Mouse (Mus musculus) liver, adult 2 months (tissue): ENCODE results near the gene Serpinb6b. TPM values are rescaled to one million over a fixed set of nuclear protein-coding genes. Genes with fewer than 3 reads are reported as not detected.

Source experiments
- DNase-seq: peaks from one replicate; pipeline ENCODE4 v3.0.0-alpha.2; 2011; ENCODE audit warnings: low read depth, low spot score; ENCODE audit errors: extremely low read depth
- H3K27ac ChIP-seq: fragments of 200-500 bp; replicated peaks from 2 replicates; pipeline ENCODE4 v1.5.1; 2012; ENCODE audit warnings: low read depth, mild to moderate bottlenecking, control low read depth, inconsistent platforms, low read length; ENCODE audit not compliant: insufficient read depth
- H3K27me3 ChIP-seq: fragments of 200-500 bp; 2 replicates; pipeline ENCODE4 v1.6.1; 2012; ENCODE audit warnings: mild to moderate bottlenecking, moderate library complexity, low read length, inconsistent platforms; ENCODE audit not compliant: control insufficient read depth, insufficient read depth
- H3K36me3 ChIP-seq: fragments of 200-500 bp; 2 replicates; pipeline ENCODE4 v1.6.1; 2012; ENCODE audit warnings: low read length, inconsistent platforms; ENCODE audit not compliant: control insufficient read depth, insufficient read depth
- H3K4me1 ChIP-seq: fragments of 200-500 bp; 2 replicates; pipeline ENCODE4 v1.6.1; 2011; ENCODE audit warnings: low read length; ENCODE audit not compliant: control insufficient read depth, insufficient read depth
- H3K4me3 ChIP-seq: fragments of 200-500 bp; 2 replicates; pipeline ENCODE4 v1.5.1; 2011; ENCODE audit warnings: low read depth, mild to moderate bottlenecking, control low read depth, low read length, moderate library complexity; ENCODE audit not compliant: insufficient read depth
- H3K79me2 ChIP-seq: fragments of 200-500 bp; 2 replicates; pipeline ENCODE4 v1.6.1; 2012; ENCODE audit warnings: inconsistent platforms, mild to moderate bottlenecking, low read length, moderate library complexity; ENCODE audit not compliant: control insufficient read depth, insufficient read depth
- H3K9ac ChIP-seq: fragments of 200-500 bp; 2 replicates; pipeline ENCODE4 v1.6.1; 2012; ENCODE audit warnings: low read depth, mild to moderate bottlenecking, control low read depth, inconsistent platforms, low read length
- CTCF ChIP-seq: fragments of 200-500 bp; IDR thresholded peaks from 2 replicates; pipeline ENCODE4 v1.5.1; 2011; ENCODE audit warnings: low read depth, low read length, control low read depth
- POLR2A ChIP-seq: fragments of 200-500 bp; IDR thresholded peaks from 2 replicates; pipeline ENCODE4 v1.6.1; 2011; ENCODE audit warnings: low read length, control low read depth; ENCODE audit not compliant: insufficient read depth; ENCODE audit errors: extremely low read depth
- WGBS: fragments of 180-500 bp; shearing (Covaris S2); methylation state at CpG from one replicate; pipeline ENCODE4 v1.1.7; 2018; 5-methylcytosine and 5-hydroxymethylcytosine counted together
- polyA plus RNA-seq: library from polyadenylated mRNA; depleted of rRNA; stranded (reverse); fragments of >200 nt; gene quantifications from 2 replicates; pipeline ENCODE4 v1.2.3, GENCODE M21; 2012; rRNA removed
- total RNA-seq: library from RNA; depleted of rRNA; stranded (reverse); fragments of >200 nt; gene quantifications from 2 replicates; pipeline ENCODE4 v1.2.3, GENCODE M21; 2014; rRNA removed

The Serpinb6b gene
- 2.6 and 2.7 TPM in 2 replicates for total RNA-seq
- polyA plus RNA-seq = 0.33 and 0.60 TPM in 2 replicates

- peak within 1 kb of the TSS; percentile 43 for H3K9ac ChIP-seq
- 28% methylated on average over 16 of the region's 16 CpGs for WGBS
- H3K27ac ChIP-seq = peak within 1 kb of the TSS; percentile 17; the same call in 1 of the 2 replicates
- TF ChIP-seq POLR2A (no peak), CTCF (peak; percentile 36)
- peaks cover 9% of the 10 kb centered on the region for H3K4me1 ChIP-seq
- no peaks in the 10 kb centered on the region for H3K79me2 ChIP-seq
- peak; percentile 34 for DNase-seq
- H3K36me3 ChIP-seq = no peaks in the 10 kb centered on the region
- no peaks in the 10 kb centered on the region for H3K27me3 ChIP-seq
- H3K4me3 ChIP-seq = peak within 1 kb of the TSS; percentile 40
These were observed at the start of gene Serpinb6b for GRCm38 (mm10) chr13:32964989-32965811. TSS of gene Serpinb6b (plus strand) at chr13:32965209.

- Histone ChIP-seq H3K4me1 (no peaks in the 10 kb centered on the region), H3K27me3 (no peaks in the 10 kb centered on the region), H3K4me3 (no peak overlapping the region), H3K9ac (no peak overlapping the region), H3K27ac (no peak overlapping the region), H3K79me2 (no peaks in the 10 kb centered on the region), H3K36me3 (no peaks in the 10 kb centered on the region)
- DNase-seq = no peak
- TF ChIP-seq CTCF (no peak), POLR2A (no peak)
These were observed 42.4 kb upstream of the Serpinb6b start for GRCm38 (mm10) chr13:32922622-32923021.

GRCm38 (mm10) chr13:32924578-32925360 lies 40.2 kb upstream of the Serpinb6b start:
- no peaks in the 10 kb centered on the region for H3K36me3 ChIP-seq
- no peak overlapping the region for H3K27ac ChIP-seq
- DNase-seq = no peak
- 39% methylated on average over 7 of the region's 7 CpGs for WGBS
- no peak overlapping the region for H3K9ac ChIP-seq
- no peaks in the 10 kb centered on the region for H3K79me2 ChIP-seq
- H3K4me3 ChIP-seq = no peak overlapping the region
- TF ChIP-seq CTCF (no peak), POLR2A (no peak)
- H3K27me3 ChIP-seq = no peaks in the 10 kb centered on the region
- H3K4me1 ChIP-seq = no peaks in the 10 kb centered on the region

- no peak overlapping the region for H3K9ac ChIP-seq
- no peaks in the 10 kb centered on the region for H3K36me3 ChIP-seq
- DNase-seq = no peak
- H3K27me3 ChIP-seq = no peaks in the 10 kb centered on the region
- no peak overlapping the region for H3K27ac ChIP-seq
- no peak for TF ChIP-seq POLR2A
- TF ChIP-seq CTCF = no peak
- no peak overlapping the region for H3K4me3 ChIP-seq
- no peaks in the 10 kb centered on the region for H3K4me1 ChIP-seq
- H3K79me2 ChIP-seq = no peaks in the 10 kb centered on the region
- 70% methylated on average over 2 of the region's 2 CpGs for WGBS
These were observed 38.3 kb upstream of the Serpinb6b start for GRCm38 (mm10) chr13:32926661-32927060.

- Histone ChIP-seq H3K36me3 (no peaks in the 10 kb centered on the region), H3K9ac (no peak overlapping the region), H3K27me3 (no peaks in the 10 kb centered on the region), H3K4me1 (no peaks in the 10 kb centered on the region), H3K27ac (no peak overlapping the region), H3K79me2 (no peaks in the 10 kb centered on the region), H3K4me3 (no peak overlapping the region)
- TF ChIP-seq CTCF (no peak), POLR2A (no peak)
- 72% methylated on average over 1 of the region's 1 CpGs for WGBS
- DNase-seq = no peak
These were observed 37.8 kb upstream of the Serpinb6b start for GRCm38 (mm10) chr13:32927241-32927640.
